Mouse (Mus musculus) embryonic fibroblast, embryonic 13.5 days (primary cell): ENCODE measurements at regions not wholly inside any gene's neighbourhood (a gene's known extent, or its start where the extent isn't known, plus 50 kb on each side); places are given as distances from the start of the nearest gene placed in this dataset.

Source experiments
- CTCF ChIP-seq: IDR thresholded peaks from 2 replicates; pipeline ENCODE4 v1.5.1; 2011; ENCODE audit warnings: mild to moderate bottlenecking, control low read depth, low read length, moderate library complexity, borderline replicate concordance; ENCODE audit not compliant: insufficient read depth
- POLR2A ChIP-seq: IDR thresholded peaks from 2 replicates; pipeline ENCODE4 v1.6.1; 2011; ENCODE audit warnings: low read depth, mild to moderate bottlenecking, control low read depth, low read length, moderate library complexity

DNA sequence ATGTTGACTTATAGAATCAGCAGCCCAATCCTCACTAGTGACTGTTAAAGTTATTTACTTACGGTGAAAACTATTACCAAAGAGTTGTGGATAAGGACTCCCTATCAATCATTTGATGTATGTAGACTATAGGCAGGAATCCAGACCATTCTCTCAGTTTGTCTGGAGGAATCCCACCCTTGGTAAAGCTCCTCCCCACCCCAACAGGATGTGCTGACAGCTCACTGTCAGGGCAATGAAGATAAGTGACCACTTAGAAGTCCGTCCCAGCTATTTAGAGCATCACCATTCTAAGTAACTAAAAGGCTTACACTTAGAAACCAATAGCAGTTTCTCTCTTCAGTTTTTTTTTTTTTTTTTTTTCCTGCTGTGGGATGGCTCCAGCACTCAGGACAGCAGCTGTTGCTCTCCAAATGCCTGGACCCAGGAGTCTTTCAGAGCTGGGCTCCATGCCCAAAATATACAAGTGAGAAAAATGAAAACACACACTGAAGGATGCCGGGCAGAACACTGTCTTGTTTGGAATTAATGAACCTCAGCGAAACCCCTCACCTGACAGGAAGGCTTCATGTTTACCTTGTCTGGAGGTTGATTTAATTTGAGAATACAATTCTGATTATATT is 58.9 kb upstream of the Iqcj start:
- TF ChIP-seq CTCF (no peak), POLR2A (no peak)
